In the genomic region with DNA sequence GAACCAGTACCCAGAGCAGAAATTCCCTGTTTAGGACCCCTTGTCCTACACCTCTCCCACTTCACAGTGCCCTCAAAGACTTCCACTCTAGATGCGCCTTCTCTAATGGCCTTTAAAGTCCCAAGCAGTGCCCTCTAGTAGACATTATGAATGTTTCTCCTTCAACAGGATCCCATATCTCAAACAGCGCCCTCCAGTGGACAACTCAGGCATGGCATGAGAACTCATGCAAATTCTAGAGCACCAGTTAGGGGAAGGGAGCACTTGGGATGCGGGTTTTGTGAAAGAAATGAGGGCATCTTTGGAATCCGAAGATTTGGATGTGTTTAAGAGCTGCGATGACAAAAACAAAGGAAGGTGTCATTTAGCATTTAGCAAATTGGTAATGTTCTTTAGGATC, we compare ENCODE assay signal across 9 mouse cellular contexts. TPM values are rescaled to one million over a fixed set of nuclear protein-coding genes. Genes with fewer than 3 reads are reported as not detected.
A peak's percentile ranks its signal among the peaks of the same experiment; 100 is the strongest.
DNase-seq lines count a peak whose midpoint lies in the region; ATAC-seq and TF ChIP-seq lines count a peak whose summit lies in the region.
"Had no signal": no experiment of that assay in that cellular context is flagged by ENCODE, and none has a peak within 500 bp of the region (broad histone marks: within the 10 kb centered on the region; RNA-seq: fewer than 3 reads in every experiment).

No protein-coding gene starts in this region.

- 69% methylated on average over 5 of the region's 5 CpGs for WGBS in midbrain, postnatal 0 days
- WGBS in midbrain, embryonic 10.5 days: 63% methylated on average over 5 of the region's 5 CpGs
- 68% methylated on average over 5 of the region's 5 CpGs for WGBS in neural tube, embryonic 15.5 days

- H3K4me2 ChIP-seq in midbrain, postnatal 0 days (ENCODE audit: low read depth, low read length, poor library complexity, severe bottlenecking): no peak overlapping the region
- no peak overlapping the region for H3K4me2 ChIP-seq in neural tube, embryonic 15.5 days
- H3K4me2 ChIP-seq: lung, embryonic 15.5 days had no signal

- no peaks in the 10 kb centered on the region for H3K9me3 ChIP-seq in midbrain, postnatal 0 days (ENCODE audit: low read length)
- peaks cover 5% of the 10 kb centered on the region; the same call in 1 of the 2 replicates for H3K9me3 ChIP-seq in midbrain, embryonic 10.5 days (replicated peaks)
- no peaks in the 10 kb centered on the region for H3K9me3 ChIP-seq in neural tube, embryonic 15.5 days (replicated peaks)
- H3K9me3 ChIP-seq: lung, embryonic 15.5 days had no signal

- peak; percentile 75 for TF ChIP-seq CTCF in gastrocnemius, adult 2 months (IDR thresholded peaks at IDR 0.05)
- TF ChIP-seq CTCF in midbrain, postnatal 0 days (IDR thresholded peaks at IDR 0.05): peak; percentile 81

- DNase-seq in gastrocnemius, adult 2 months: peak; percentile 48
- DNase-seq in gastrocnemius, postnatal 4 days (ENCODE audit: low spot score in 2 of 2): no peak
- DNase-seq in midbrain, postnatal 0 days (ENCODE audit: low spot score): peak; percentile 60
- no peak for DNase-seq in midbrain, embryonic 10.5 days (ENCODE audit: low spot score)
- DNase-seq in cerebellum, adult 18-20 months: peak; percentile 34 to 64
- peak; percentile 42 to 71 for DNase-seq in natural killer cell, adult 2 months (ENCODE audit: low spot score in 2 of 2)
- no peak for DNase-seq in right cerebral cortex, adult 18-20 months

- no peak overlapping the region for H3K4me3 ChIP-seq in gastrocnemius, adult 2 months
- H3K4me3 ChIP-seq in midbrain, postnatal 0 days (ENCODE audit: low read depth, low read length): no peak overlapping the region
- no peak overlapping the region for H3K4me3 ChIP-seq in midbrain, embryonic 10.5 days
- no peak overlapping the region for H3K4me3 ChIP-seq in neural tube, embryonic 15.5 days (replicated peaks)
- H3K4me3 ChIP-seq: lung, embryonic 15.5 days had no signal

- intact Hi-C loops in gastrocnemius, adult 2 months (cut with DNase I): no loop called here

- H3K36me3 ChIP-seq in midbrain, postnatal 0 days (ENCODE audit: insufficient read depth, low read length): no peaks in the 10 kb centered on the region
- no peaks in the 10 kb centered on the region for H3K36me3 ChIP-seq in midbrain, embryonic 10.5 days
- H3K36me3 ChIP-seq in neural tube, embryonic 15.5 days: no peaks in the 10 kb centered on the region
- H3K36me3 ChIP-seq: lung, embryonic 15.5 days had no signal

- peaks cover 3% of the 10 kb centered on the region; the same call in 1 of the 2 replicates for H3K27me3 ChIP-seq in midbrain, postnatal 0 days (ENCODE audit: insufficient read depth, low read length)
- H3K27me3 ChIP-seq in midbrain, embryonic 10.5 days (ENCODE audit: low read depth, poor library complexity, severe bottlenecking): peaks cover 31% of the 10 kb centered on the region
- H3K27me3 ChIP-seq in neural tube, embryonic 15.5 days (replicated peaks): peaks cover 10% of the 10 kb centered on the region

- ATAC-seq in midbrain, postnatal 0 days (ENCODE audit: low FRiP score): no peak
- no peak for ATAC-seq in neural tube, embryonic 15.5 days (ENCODE audit: low FRiP score)

- H3K9ac ChIP-seq in midbrain, postnatal 0 days (replicated peaks; ENCODE audit: low read length, poor library complexity, severe bottlenecking): no peak overlapping the region
- no peak overlapping the region for H3K9ac ChIP-seq in neural tube, embryonic 15.5 days (replicated peaks)
- H3K9ac ChIP-seq: lung, embryonic 15.5 days had no signal

- no peaks in the 10 kb centered on the region for H3K4me1 ChIP-seq in midbrain, postnatal 0 days (ENCODE audit: insufficient read depth, low read length)
- peaks cover 37% of the 10 kb centered on the region for H3K4me1 ChIP-seq in midbrain, embryonic 10.5 days
- H3K4me1 ChIP-seq in neural tube, embryonic 15.5 days: peaks cover 40% of the 10 kb centered on the region

- no peak overlapping the region for H3K27ac ChIP-seq in gastrocnemius, adult 2 months
- H3K27ac ChIP-seq in midbrain, postnatal 0 days (ENCODE audit: low read depth, low read length): no peak overlapping the region
- H3K27ac ChIP-seq in midbrain, embryonic 10.5 days (replicated peaks): no peak overlapping the region
- no peak overlapping the region for H3K27ac ChIP-seq in neural tube, embryonic 15.5 days (replicated peaks)
- H3K27ac ChIP-seq: lung, embryonic 15.5 days had no signal

RNA-seq across cellular contexts. Expression of a gene that starts 2.3 kb away (rescaled TPM):
- 10 to 100 TPM; 13.7 to 17.9 TPM for total RNA-seq in gastrocnemius, adult 2 months (2021)
- 10 to 100 TPM; 68.5 to 78.9 TPM for total RNA-seq in gastrocnemius, postnatal 4 days (2021)
- 168 and 174 TPM in 2 replicates for total RNA-seq in midbrain, postnatal 0 days (2014; rRNA removed)
- 132 and 148 TPM in 2 replicates for polyA plus RNA-seq in midbrain, postnatal 0 days (2015; fragmentation: Nextera tagmentation; extraction: Ambion mirVana)
- 3.4 and 4.8 TPM in 2 replicates for polyA plus RNA-seq in midbrain, embryonic 10.5 days (2016; fragmentation: Nextera tagmentation; extraction: Ambion mirVana)
- 98.6 and 103 TPM in 2 replicates for polyA plus RNA-seq in neural tube, embryonic 15.5 days (2015; fragmentation: Nextera tagmentation; extraction: Ambion mirVana)

RNA-seq across cellular contexts. Expression of a gene that starts 9.4 kb away (rescaled TPM):
- 10 to 100 TPM; 14.2 to 15.1 TPM for total RNA-seq in gastrocnemius, adult 2 months (2021)
- total RNA-seq in gastrocnemius, postnatal 4 days (2021): 10 to 100 TPM; 47.7 to 51.2 TPM
- 24.5 and 29.3 TPM in 2 replicates for total RNA-seq in midbrain, postnatal 0 days (2014; rRNA removed)
- polyA plus RNA-seq in midbrain, postnatal 0 days (2015; fragmentation: Nextera tagmentation; extraction: Ambion mirVana): 35.0 and 41.2 TPM in 2 replicates
- 9.6 and 11.0 TPM in 2 replicates for polyA plus RNA-seq in midbrain, embryonic 10.5 days (2016; fragmentation: Nextera tagmentation; extraction: Ambion mirVana)
- polyA plus RNA-seq in neural tube, embryonic 15.5 days (2015; fragmentation: Nextera tagmentation; extraction: Ambion mirVana): 29.0 and 29.5 TPM in 2 replicates

RNA-seq across cellular contexts. Expression of a gene that starts 22.4 kb away (rescaled TPM):
- total RNA-seq in gastrocnemius, adult 2 months (2021): 10 to 100 TPM; 38.7 to 46.2 TPM
- total RNA-seq in gastrocnemius, postnatal 4 days (2021): 100 to 1,000 TPM; 113 to 138 TPM
- 112 and 114 TPM in 2 replicates for total RNA-seq in midbrain, postnatal 0 days (2014; rRNA removed)
- polyA plus RNA-seq in midbrain, postnatal 0 days (2015; fragmentation: Nextera tagmentation; extraction: Ambion mirVana): 53.4 and 56.4 TPM in 2 replicates
- 190 and 192 TPM in 2 replicates for polyA plus RNA-seq in midbrain, embryonic 10.5 days (2016; fragmentation: Nextera tagmentation; extraction: Ambion mirVana)
- 90.7 and 94.3 TPM in 2 replicates for polyA plus RNA-seq in neural tube, embryonic 15.5 days (2015; fragmentation: Nextera tagmentation; extraction: Ambion mirVana)

RNA-seq across cellular contexts. Expression of a gene that starts 29.2 kb away (rescaled TPM):
- total RNA-seq in gastrocnemius, adult 2 months (2021): 1 to 10 TPM; 2.1 to 3.1 TPM
- 10 to 100 TPM; 31.2 to 31.9 TPM for total RNA-seq in gastrocnemius, postnatal 4 days (2021)
- total RNA-seq in midbrain, postnatal 0 days (2014; rRNA removed): 11.6 and 17.5 TPM in 2 replicates
- 10.3 and 10.9 TPM in 2 replicates for polyA plus RNA-seq in midbrain, postnatal 0 days (2015; fragmentation: Nextera tagmentation; extraction: Ambion mirVana)
- 61.0 and 61.1 TPM in 2 replicates for polyA plus RNA-seq in midbrain, embryonic 10.5 days (2016; fragmentation: Nextera tagmentation; extraction: Ambion mirVana)
- polyA plus RNA-seq in neural tube, embryonic 15.5 days (2015; fragmentation: Nextera tagmentation; extraction: Ambion mirVana): 14.0 and 26.0 TPM in 2 replicates

RNA-seq across cellular contexts. Expression of a gene that starts 48.4 kb away (rescaled TPM):
- 1 to 10 TPM; 2.0 to 2.4 TPM for total RNA-seq in gastrocnemius, adult 2 months (2021)
- 10 to 100 TPM in 1 of 2 experiments, 1 to 10 TPM in 1; 8.2 to 10.3 TPM for total RNA-seq in gastrocnemius, postnatal 4 days (2021)
- total RNA-seq in midbrain, postnatal 0 days (2014; rRNA removed): 28.9 and 30.4 TPM in 2 replicates
- 27.0 and 27.8 TPM in 2 replicates for polyA plus RNA-seq in midbrain, postnatal 0 days (2015; fragmentation: Nextera tagmentation; extraction: Ambion mirVana)
- 12.0 and 14.3 TPM in 2 replicates for polyA plus RNA-seq in midbrain, embryonic 10.5 days (2016; fragmentation: Nextera tagmentation; extraction: Ambion mirVana)
- 26.5 and 26.8 TPM in 2 replicates for polyA plus RNA-seq in neural tube, embryonic 15.5 days (2015; fragmentation: Nextera tagmentation; extraction: Ambion mirVana)

Comparison
In these comparisons a context has a peak if more than half of its experiments do, and no peak if none do; other contexts are left out.
1. DNase-seq: peak in gastrocnemius, adult 2 months (single experiment), midbrain, postnatal 0 days (single experiment), cerebellum, adult 18-20 months (2 of 2) and natural killer cell, adult 2 months (2 of 2); none in gastrocnemius, postnatal 4 days (0 of 2), midbrain, embryonic 10.5 days (single experiment) and right cerebral cortex, adult 18-20 months (single experiment).